Mouse (Mus musculus) midbrain, embryonic 13.5 days (tissue): ENCODE measurements around the gene Drd4. TPM values are rescaled to one million over a fixed set of nuclear protein-coding genes. Genes with fewer than 3 reads are reported as not detected.
A peak's percentile ranks its signal among the peaks of the same experiment; 100 is the strongest.

Experiments used
- ATAC-seq: fragments of 200-750 bp; cut with Nextera tagmentation; 2 replicates; pipeline ENCODE4 v1.8.0; 2017; ENCODE audit warnings: mild to moderate bottlenecking, moderate TSS enrichment, moderate library complexity
- H3K27ac ChIP-seq: fragments of 300-500 bp; sonication (generic); 2 replicates; pipeline ENCODE4 v1.5.1; 2015; ENCODE audit warnings: inconsistent platforms, mild to moderate bottlenecking, moderate library complexity
- H3K27me3 ChIP-seq: fragments of 300-500 bp; sonication (generic); 2 replicates; pipeline ENCODE4 v1.6.1; 2015; ENCODE audit warnings: mild to moderate bottlenecking, inconsistent platforms
- H3K36me3 ChIP-seq: fragments of 300-500 bp; sonication (generic); 2 replicates; pipeline ENCODE4 v1.6.1; 2015; ENCODE audit warnings: mild to moderate bottlenecking, inconsistent platforms
- H3K4me1 ChIP-seq: fragments of 300-500 bp; sonication (generic); replicated peaks from 2 replicates; pipeline ENCODE4 v1.6.1; 2015; ENCODE audit warnings: inconsistent platforms
- H3K4me2 ChIP-seq: fragments of 300-500 bp; sonication (generic); replicated peaks from 2 replicates; pipeline ENCODE4 v1.6.1; 2015; ENCODE audit warnings: moderate library complexity, mild to moderate bottlenecking, inconsistent platforms
- H3K4me3 ChIP-seq: fragments of 300-500 bp; sonication (generic); replicated peaks from 2 replicates; pipeline ENCODE4 v1.5.1; 2015; ENCODE audit warnings: mild to moderate bottlenecking, inconsistent platforms
- H3K9ac ChIP-seq: fragments of 300-500 bp; sonication (generic); replicated peaks from 2 replicates; pipeline ENCODE4 v1.6.1; 2015; ENCODE audit warnings: mild to moderate bottlenecking, inconsistent platforms
- H3K9me3 ChIP-seq: fragments of 300-500 bp; sonication (generic); 2 replicates; pipeline ENCODE4 v1.6.1; 2016; ENCODE audit warnings: mild to moderate bottlenecking, inconsistent platforms
- WGBS: fragments of 180-500 bp; shearing (Covaris S2); methylation state at CpG from one replicate; pipeline ENCODE4 v1.1.7; 2015; 5-methylcytosine and 5-hydroxymethylcytosine counted together
- polyA plus RNA-seq: library from polyadenylated mRNA; unstranded; fragments of >200 nt; fragmentation: Nextera tagmentation; extraction: Ambion mirVana; gene quantifications from 2 replicates; pipeline ENCODE4 v1.2.1, GENCODE M21; 2015

Gene Drd4
- polyA plus RNA-seq, 1 experiment from 2014 or later = 0.43 TPM

DNA sequence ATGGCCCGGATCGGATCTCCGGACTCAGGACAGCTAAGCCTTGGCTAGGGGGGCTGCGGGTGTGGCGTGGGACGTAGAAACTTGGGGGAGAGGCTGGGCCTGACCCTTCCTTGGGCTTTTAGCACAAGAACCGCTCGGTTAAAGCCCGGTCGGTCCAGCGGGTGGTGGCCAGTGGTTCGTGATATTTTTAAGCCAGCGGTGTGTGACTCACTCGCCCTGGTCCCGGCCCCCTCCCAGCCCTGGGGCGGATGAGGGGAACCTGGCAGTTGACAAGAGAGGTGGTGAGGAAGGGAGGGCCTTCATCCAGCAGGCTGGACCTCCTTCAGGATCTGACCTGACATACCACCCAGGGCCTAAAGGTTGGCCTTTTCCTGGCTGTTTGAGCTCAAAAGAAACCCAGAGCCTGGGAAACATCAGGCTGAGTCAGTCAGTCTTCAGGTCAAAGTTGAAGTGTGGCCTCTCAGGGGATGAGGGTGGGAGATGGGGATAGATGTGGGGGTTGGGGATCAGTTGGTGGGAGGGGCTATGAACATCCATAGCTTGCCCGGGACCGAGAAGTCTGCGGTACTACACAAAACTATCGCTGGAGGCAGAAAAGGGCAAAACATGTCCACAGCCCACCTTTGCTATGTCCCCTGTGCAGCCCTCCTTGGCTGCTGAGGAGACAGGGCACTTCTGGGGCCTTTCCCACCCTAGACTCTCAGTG lies 47.6 kb downstream of the Drd4 start:
- peak overlapping the region; percentile 41 for H3K4me2 ChIP-seq
- H3K27ac ChIP-seq = no peak overlapping the region
- peaks cover 8% of the 10 kb centered on the region for H3K4me1 ChIP-seq
- H3K9me3 ChIP-seq = no peaks in the 10 kb centered on the region
- no peak for ATAC-seq
- H3K27me3 ChIP-seq = peaks cover 30% of the 10 kb centered on the region
- H3K9ac ChIP-seq = 0 out of 2 replicates have a peak overlapping the region, but pooled peaks have one; percentile 36
- 31% methylated on average over 20 of the region's 20 CpGs for WGBS
- no peak overlapping the region for H3K4me3 ChIP-seq
- H3K36me3 ChIP-seq = peaks cover 20% of the 10 kb centered on the region

GRCm38 (mm10) chr7:141340023-141340422 lies 48.2 kb downstream of the Drd4 start:
- Histone ChIP-seq H3K4me1 (peaks cover 8% of the 10 kb centered on the region), H3K36me3 (peaks cover 13% of the 10 kb centered on the region; the same call in 1 of the 2 replicates), H3K27me3 (peaks cover 30% of the 10 kb centered on the region), H3K9me3 (no peaks in the 10 kb centered on the region), H3K9ac (no peak overlapping the region), H3K4me3 (no peak overlapping the region), H3K27ac (no peak overlapping the region), H3K4me2 (no peak overlapping the region)
- 88% methylated on average over 7 of the region's 7 CpGs for WGBS
- no peak for ATAC-seq

- Histone ChIP-seq H3K9ac (no peak overlapping the region), H3K27ac (no peak overlapping the region), H3K36me3 (peaks cover 10% of the 10 kb centered on the region; the same call in 1 of the 2 replicates), H3K9me3 (no peaks in the 10 kb centered on the region), H3K27me3 (peaks cover 30% of the 10 kb centered on the region), H3K4me2 (no peak overlapping the region), H3K4me1 (peaks cover 8% of the 10 kb centered on the region), H3K4me3 (no peak overlapping the region)
- no peak for ATAC-seq
- WGBS = 88% methylated on average over 6 of the region's 6 CpGs
These were observed 48.7 kb downstream of the Drd4 start for GRCm38 (mm10) chr7:141340476-141340875.

DNA sequence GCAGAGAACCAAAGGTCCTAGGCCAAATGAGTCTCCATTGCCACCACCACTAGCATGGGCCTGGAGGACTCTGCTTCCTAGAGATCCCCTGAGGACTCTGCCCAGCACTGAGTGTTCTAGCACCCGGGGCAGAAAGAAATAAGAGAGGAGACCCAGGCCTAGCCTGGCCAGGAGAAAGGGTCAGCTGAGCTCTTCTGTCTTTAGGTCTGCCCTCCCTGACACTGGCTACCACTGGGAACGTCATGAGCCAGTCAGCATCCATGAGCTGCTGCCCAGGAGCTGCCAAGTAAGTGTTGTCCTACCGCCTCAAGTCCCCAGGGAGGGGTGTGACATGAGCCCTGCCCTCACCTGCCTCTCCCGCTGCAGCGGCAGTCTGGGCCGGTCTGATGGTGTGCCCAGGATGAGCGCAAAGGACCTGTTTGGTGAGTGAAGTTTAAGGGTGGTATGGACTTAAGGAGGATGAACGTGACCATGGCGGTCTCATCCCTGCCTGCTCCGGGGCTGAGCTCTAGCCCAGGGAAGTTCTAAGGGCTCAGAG lies 50.0 kb downstream of the Drd4 start:
- no peak overlapping the region for H3K9ac ChIP-seq
- no peaks in the 10 kb centered on the region for H3K36me3 ChIP-seq
- H3K4me2 ChIP-seq = no peak overlapping the region
- peaks cover 30% of the 10 kb centered on the region for H3K27me3 ChIP-seq
- no peak overlapping the region for H3K4me3 ChIP-seq
- no peak for ATAC-seq
- H3K27ac ChIP-seq = no peak overlapping the region
- 83% methylated on average over 10 of the region's 10 CpGs for WGBS
- no peaks in the 10 kb centered on the region for H3K9me3 ChIP-seq
- peaks cover 8% of the 10 kb centered on the region for H3K4me1 ChIP-seq

GRCm38 (mm10) chr7:141343230-141343629 lies 51.4 kb downstream of the Drd4 start:
- 61% methylated on average over 2 of the region's 2 CpGs for WGBS

GRCm38 (mm10) chr7:141343696-141344095 lies 51.9 kb downstream of the Drd4 start:
- ATAC-seq = no peak
- Histone ChIP-seq H3K4me1 (peaks cover 4% of the 10 kb centered on the region), H3K4me2 (no peak overlapping the region), H3K36me3 (no peaks in the 10 kb centered on the region), H3K9ac (no peak overlapping the region), H3K27me3 (peaks cover 15% of the 10 kb centered on the region; the same call in 1 of the 2 replicates), H3K27ac (no peak overlapping the region), H3K4me3 (no peak overlapping the region), H3K9me3 (no peaks in the 10 kb centered on the region)
- 81% methylated on average over 7 of the region's 7 CpGs for WGBS

More at GRCm38 (mm10) chr7:141343230-141343629, 51.4 kb downstream of the Drd4 start:
- Histone ChIP-seq H3K4me3 (no peak overlapping the region), H3K9ac (no peak overlapping the region), H3K9me3 (no peaks in the 10 kb centered on the region), H3K27me3 (peaks cover 19% of the 10 kb centered on the region), H3K36me3 (no peaks in the 10 kb centered on the region), H3K4me2 (no peak overlapping the region), H3K4me1 (peaks cover 8% of the 10 kb centered on the region), H3K27ac (no peak overlapping the region)
- no peak for ATAC-seq

DNA sequence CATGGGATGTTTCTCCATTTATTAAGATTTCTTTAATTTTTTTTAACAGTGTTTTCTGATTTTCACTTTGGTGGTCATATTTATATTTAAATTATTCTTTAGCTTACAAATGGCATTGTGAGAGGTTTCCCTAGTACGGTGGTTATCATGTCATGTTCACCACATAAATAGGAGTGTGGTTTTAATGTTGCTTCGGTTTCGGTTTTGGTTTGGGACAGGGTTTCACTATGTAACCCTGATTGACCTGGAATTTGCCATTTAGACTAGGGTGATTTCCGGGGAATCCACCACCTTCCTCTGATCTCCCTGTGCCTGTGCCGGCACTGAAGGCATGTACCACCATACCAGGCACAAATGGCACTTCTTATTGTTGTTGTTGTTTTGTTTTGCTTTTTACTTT lies 53.0 kb downstream of the Drd4 start:
- no peak overlapping the region for H3K4me3 ChIP-seq
- ATAC-seq = no peak
- H3K9ac ChIP-seq = no peak overlapping the region
- 91% methylated on average over 5 of the region's 5 CpGs for WGBS
- no peaks in the 10 kb centered on the region for H3K9me3 ChIP-seq
- no peak overlapping the region for H3K4me2 ChIP-seq
- no peak overlapping the region for H3K27ac ChIP-seq
- no peaks in the 10 kb centered on the region for H3K4me1 ChIP-seq
- H3K36me3 ChIP-seq = no peaks in the 10 kb centered on the region
- 0 out of 2 replicates have a peak, but pooled peaks cover 4% of the 10 kb centered on the region for H3K27me3 ChIP-seq

Other genes starting within 250 kb of the Drd4 start
- gene B4galnt4, start 230.9 kb upstream of the Drd4 start, polyA plus RNA-seq = 44.1 and 48.3 TPM in 2 replicates
- gene Pkp3, start 213.8 kb upstream of the Drd4 start, polyA plus RNA-seq = 0.14 and 0.15 TPM in 2 replicates
- 1.8 and 2.6 TPM in 2 replicates for gene Sigirr, start 191.4 kb upstream of the Drd4 start, polyA plus RNA-seq
- gene Ano9, start 174.2 kb upstream of the Drd4 start, polyA plus RNA-seq = 0.07 and 0.35 TPM in 2 replicates
- 77.4 TPM in 2 replicates for gene Ptdss2, start 169.6 kb upstream of the Drd4 start, polyA plus RNA-seq
- gene Rnh1, start 119.1 kb upstream of the Drd4 start, polyA plus RNA-seq = 40.5 and 45.3 TPM in 2 replicates
- gene Hras, start 98.0 kb upstream of the Drd4 start, polyA plus RNA-seq = 86.4 and 114 TPM in 2 replicates
- 13.9 and 15.6 TPM in 2 replicates for gene Lrrc56, start 97.8 kb upstream of the Drd4 start, polyA plus RNA-seq
- gene Lmntd2, start 77.9 kb upstream of the Drd4 start, polyA plus RNA-seq = 1.8 and 2.1 TPM in 2 replicates
- 30.9 and 34.2 TPM in 2 replicates for gene Rassf7, start 76.1 kb upstream of the Drd4 start, polyA plus RNA-seq
- gene Phrf1, start 63.2 kb upstream of the Drd4 start, polyA plus RNA-seq = 86.9 and 95.0 TPM in 2 replicates
- gene Irf7, start 25.5 kb upstream of the Drd4 start, polyA plus RNA-seq = 0.98 and 1.4 TPM in 2 replicates
- not detected in 2 replicates for gene Cdhr5, start 15.2 kb upstream of the Drd4 start, polyA plus RNA-seq
- 1.0 TPM in 2 replicates for gene Sct, start 12.9 kb upstream of the Drd4 start, polyA plus RNA-seq
- 140 and 148 TPM in 2 replicates for gene Deaf1, start 35.7 kb downstream of the Drd4 start, polyA plus RNA-seq
- gene Tmem80, start 35.7 kb downstream of the Drd4 start, polyA plus RNA-seq = 76.6 and 77.3 TPM in 2 replicates
- 0.23 and 0.31 TPM in 2 replicates for gene Eps8l2, start 46.9 kb downstream of the Drd4 start, polyA plus RNA-seq
- 337 and 346 TPM in 2 replicates for gene Taldo1, start 100.2 kb downstream of the Drd4 start, polyA plus RNA-seq
- 55.1 and 63.8 TPM in 2 replicates for gene Gatd1, start 122.1 kb downstream of the Drd4 start, polyA plus RNA-seq
- gene Cend1, start 137.5 kb downstream of the Drd4 start, polyA plus RNA-seq = 43.6 and 44.0 TPM in 2 replicates
- gene Slc25a22, start 145.9 kb downstream of the Drd4 start, polyA plus RNA-seq = 71.3 and 72.1 TPM in 2 replicates
- 6.3 and 7.1 TPM in 2 replicates for gene Pidd1, start 152.0 kb downstream of the Drd4 start, polyA plus RNA-seq
- gene Rplp2, start 155.4 kb downstream of the Drd4 start, polyA plus RNA-seq = 787 and 794 TPM in 2 replicates
- 16.2 and 19.2 TPM in 2 replicates for gene Pnpla2, start 163.2 kb downstream of the Drd4 start, polyA plus RNA-seq
- gene Cracr2b, start 169.1 kb downstream of the Drd4 start, polyA plus RNA-seq = 6.8 TPM in 2 replicates
- gene Cd151, start 175.4 kb downstream of the Drd4 start, polyA plus RNA-seq = 15.4 and 19.9 TPM in 2 replicates
- 88.2 and 91.1 TPM in 2 replicates for gene Polr2l, start 183.1 kb downstream of the Drd4 start, polyA plus RNA-seq
- 22.5 and 23.6 TPM in 2 replicates for gene Tspan4, start 183.2 kb downstream of the Drd4 start, polyA plus RNA-seq
- gene Chid1, start 247.9 kb downstream of the Drd4 start, polyA plus RNA-seq = 31.7 and 35.5 TPM in 2 replicates